Mouse (Mus musculus) testis, adult 2 months (tissue): ENCODE measurements at regions not wholly inside any gene's neighbourhood (a gene's known extent, or its start where the extent isn't known, plus 50 kb on each side); places are given as distances from the start of the nearest gene placed in this dataset.

Experiments used
- CTCF ChIP-seq: fragments of 200-500 bp; IDR thresholded peaks from 2 replicates; pipeline ENCODE4 v1.5.1; 2012; ENCODE audit warnings: low read depth, mild to moderate bottlenecking, inconsistent platforms, low read length, moderate library complexity; ENCODE audit not compliant: control insufficient read depth, insufficient read depth, insufficient replicate concordance
- POLR2A ChIP-seq: fragments of 200-500 bp; IDR thresholded peaks from 2 replicates; pipeline ENCODE4 v1.6.1; 2012; ENCODE audit warnings: low read depth, mild to moderate bottlenecking, inconsistent platforms, low read length, moderate library complexity; ENCODE audit not compliant: control insufficient read depth

DNA sequence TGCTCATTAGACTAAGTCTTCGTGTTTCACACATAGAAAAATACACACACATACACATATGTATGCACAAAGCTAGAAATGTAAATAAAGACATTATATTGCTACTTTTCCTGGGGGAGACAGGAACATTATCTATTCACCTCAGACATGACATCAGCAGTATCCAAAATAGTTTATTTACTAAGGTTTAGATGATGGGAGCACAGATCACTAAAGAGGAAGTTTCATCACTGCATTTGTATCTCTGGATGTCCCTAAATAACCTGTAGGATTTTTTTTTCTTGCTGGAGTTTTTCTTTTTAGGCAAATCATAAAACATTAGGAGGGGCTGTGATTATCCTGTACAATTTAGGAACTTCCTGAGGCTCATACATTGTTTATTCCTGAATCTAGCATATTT lies 576.1 kb upstream of the Gje1 start:
- no peak for TF ChIP-seq CTCF
- no peak for TF ChIP-seq POLR2A
